Comparison of ENCODE assay signal across 9 mouse cellular contexts in the genomic region with DNA sequence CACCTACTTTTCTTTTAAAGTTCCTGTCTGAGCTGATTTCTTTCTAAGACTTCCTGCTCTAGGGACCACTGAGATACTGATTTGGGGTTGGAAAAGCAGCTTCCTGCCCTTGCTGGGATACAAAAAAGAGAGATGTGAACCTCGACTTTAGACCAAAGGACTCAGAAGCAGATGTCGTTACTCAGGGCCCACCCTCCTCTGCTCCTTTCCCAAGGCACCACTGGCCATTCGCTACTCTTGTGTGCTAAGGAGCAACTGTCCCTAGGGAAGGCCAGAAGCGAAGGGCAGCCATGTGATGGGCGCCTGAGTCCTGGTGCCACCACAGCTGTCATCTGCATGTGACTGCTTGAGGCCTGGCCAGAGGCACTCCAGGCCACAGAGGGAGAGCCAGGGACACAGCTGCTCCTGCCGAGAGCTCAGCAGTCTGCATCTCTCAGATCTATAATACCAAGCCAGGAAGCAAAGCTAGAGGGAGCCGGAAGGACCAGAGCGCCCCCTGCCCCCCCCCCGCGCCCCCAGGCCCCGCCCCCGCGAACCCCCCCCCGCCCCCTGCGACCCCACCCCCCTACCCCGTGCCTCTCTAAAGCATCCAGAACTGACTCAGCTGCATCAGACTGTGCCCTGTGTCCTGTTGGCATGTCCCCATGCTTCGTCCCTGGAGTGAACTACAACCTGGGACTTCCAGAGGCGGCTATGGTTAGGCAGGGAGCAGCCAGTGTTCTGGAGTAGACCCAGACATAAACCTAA. TPM values are rescaled to one million over a fixed set of nuclear protein-coding genes. Genes with fewer than 3 reads are reported as not detected.
DNase-seq lines count a peak whose midpoint lies in the region; ATAC-seq and TF ChIP-seq lines count a peak whose summit lies in the region.
"Had no signal": no experiment of that assay in that cellular context is flagged by ENCODE, and none has a peak within 500 bp of the region (broad histone marks: within the 10 kb centered on the region; RNA-seq: fewer than 3 reads in every experiment).

No protein-coding gene starts in this region.

- H3K27ac ChIP-seq in CH12.LX (ENCODE audit: insufficient read depth, low read depth): no peak overlapping the region
- peak overlapping the region; percentile 45 for H3K27ac ChIP-seq in forebrain, embryonic 15.5 days (replicated peaks)
- H3K27ac ChIP-seq in hindbrain, embryonic 10.5 days: peak overlapping the region; percentile 92
- H3K27ac ChIP-seq in midbrain, embryonic 16.5 days (ENCODE audit: low read length): peak overlapping the region; percentile 53

- no peak for DNase-seq in CH12.LX (ENCODE audit: extremely low read depth)
- peak; percentile 55 for DNase-seq in adipocyte (ENCODE audit: low spot score)
- peak; percentile 69 for DNase-seq in hindbrain, embryonic 10.5 days (ENCODE audit: low spot score)
- DNase-seq in frontal cortex, postnatal 14 days (ENCODE audit: low spot score in 2 of 2): no peak
- DNase-seq in yolk sac, embryonic 10.5 days (ENCODE audit: low spot score): no peak

- 14% methylated on average over 18 of the region's 18 CpGs for WGBS in forebrain, embryonic 15.5 days
- 8% methylated on average over 18 of the region's 18 CpGs for WGBS in hindbrain, embryonic 10.5 days
- 13% methylated on average over 9 of the region's 18 CpGs for WGBS in midbrain, embryonic 16.5 days

- no peaks in the 10 kb centered on the region for H3K79me2 ChIP-seq in CH12.LX (replicated peaks; ENCODE audit: control insufficient read depth, extremely low read depth, insufficient read depth, poor library complexity, severe bottlenecking)

- H3K4me1 ChIP-seq in CH12.LX (ENCODE audit: control insufficient read depth in 1 of 2, insufficient read depth in 2 of 2): peaks cover 4 to 15% of the 10 kb centered on the region in 2 experiments
- H3K4me1 ChIP-seq in forebrain, embryonic 15.5 days: peaks cover 22% of the 10 kb centered on the region
- H3K4me1 ChIP-seq in hindbrain, embryonic 10.5 days (replicated peaks): peaks cover 68% of the 10 kb centered on the region
- peaks cover 20% of the 10 kb centered on the region for H3K4me1 ChIP-seq in midbrain, embryonic 16.5 days (ENCODE audit: control insufficient read depth, insufficient read depth, low read length)

- TF ChIP-seq RAD21 in CH12.LX (IDR thresholded peaks at IDR 0.05; ENCODE audit: low read depth, low read length): no peak

- TF ChIP-seq POLR2A in CH12.LX (IDR thresholded peaks at IDR 0.05; ENCODE audit: low read depth, low read length): no peak

- no peak for TF ChIP-seq EP300 in CH12.LX (IDR thresholded peaks at IDR 0.05; ENCODE audit: low read length)

- no peak for TF ChIP-seq CTCF in CH12.LX (conservative IDR thresholded peaks at IDR 0.05 in 1 of 2, IDR thresholded peaks at IDR 0.05 in 1 of 2; ENCODE audit: low read depth in 2 of 2, low read length in 2 of 2)

- dilution Hi-C loops in CH12.LX (cut with MboI; ENCODE audit: extremely low pct_ligation_motif_present, extremely low pct_unique_long_range_greater_than_20kb, low sequenced_read_pairs): no loop called here

- in situ Hi-C loops in CH12.LX (cut with MboI; ENCODE audit: low pct_ligation_motif_present, low pct_unique_long_range_greater_than_20kb, low sequenced_read_pairs): loop anchor here (10.0 kb wide), 1 partner anchor 572 kb away; no protein-coding TSS in a partner anchor

- H3K36me3 ChIP-seq in CH12.LX (replicated peaks in 1 of 2; ENCODE audit: control insufficient read depth in 1 of 2, insufficient read depth in 1 of 2, low read length in 1 of 2): no peaks in the 10 kb centered on the region
- no peaks in the 10 kb centered on the region for H3K36me3 ChIP-seq in forebrain, embryonic 15.5 days
- H3K36me3 ChIP-seq in hindbrain, embryonic 10.5 days: peaks cover 5% of the 10 kb centered on the region
- no peaks in the 10 kb centered on the region for H3K36me3 ChIP-seq in midbrain, embryonic 16.5 days (ENCODE audit: control insufficient read depth, insufficient read depth, low read length)

- H3K27me3 ChIP-seq in CH12.LX (replicated peaks): peaks cover 15% of the 10 kb centered on the region
- H3K27me3 ChIP-seq in forebrain, embryonic 15.5 days: peaks cover 5% of the 10 kb centered on the region; the same call in 1 of the 2 replicates
- H3K27me3 ChIP-seq in hindbrain, embryonic 10.5 days (ENCODE audit: insufficient read depth, poor library complexity, severe bottlenecking): peaks cover 15% of the 10 kb centered on the region
- H3K27me3 ChIP-seq in midbrain, embryonic 16.5 days (ENCODE audit: control insufficient read depth, insufficient read depth, low read depth, low read length): no peaks in the 10 kb centered on the region

- ATAC-seq in forebrain, embryonic 15.5 days (replicated peaks): 0 out of 2 replicates have a peak, but pooled peaks have one; percentile 38
- ATAC-seq in midbrain, embryonic 16.5 days: peak; percentile 76; the same call in 1 of the 2 replicates

- H3K4me2 ChIP-seq in CH12.LX (ENCODE audit: insufficient read depth, low read depth, poor library complexity, severe bottlenecking): no peak overlapping the region
- no peak overlapping the region for H3K4me2 ChIP-seq in forebrain, embryonic 15.5 days (replicated peaks)
- no peak overlapping the region for H3K4me2 ChIP-seq in midbrain, embryonic 16.5 days (ENCODE audit: low read length)

- no peak overlapping the region for H3K9ac ChIP-seq in CH12.LX (ENCODE audit: insufficient read depth, low read depth)
- no peak overlapping the region for H3K9ac ChIP-seq in forebrain, embryonic 15.5 days (replicated peaks)
- no peak overlapping the region; the same call in 1 of the 2 replicates for H3K9ac ChIP-seq in midbrain, embryonic 16.5 days (ENCODE audit: low read depth, low read length)

- H3K9me3 ChIP-seq in CH12.LX (replicated peaks; ENCODE audit: low read length): peaks cover 1% of the 10 kb centered on the region
- H3K9me3 ChIP-seq in forebrain, embryonic 15.5 days: no peaks in the 10 kb centered on the region
- no peaks in the 10 kb centered on the region for H3K9me3 ChIP-seq in hindbrain, embryonic 10.5 days
- no peaks in the 10 kb centered on the region for H3K9me3 ChIP-seq in midbrain, embryonic 16.5 days (replicated peaks; ENCODE audit: control insufficient read depth, low read length, poor library complexity, severe bottlenecking)

- H3K4me3 ChIP-seq in CH12.LX (replicated peaks in 1 of 3; ENCODE audit: low read depth in 2 of 3, low read length in 2 of 3, poor library complexity in 1 of 3): peak overlapping the region in 1 of 3 experiments; percentile 17
- no peak overlapping the region for H3K4me3 ChIP-seq in forebrain, embryonic 15.5 days
- H3K4me3 ChIP-seq in hindbrain, embryonic 10.5 days: peak overlapping the region; percentile 32
- no peak overlapping the region for H3K4me3 ChIP-seq in midbrain, embryonic 16.5 days (ENCODE audit: low read depth, low read length)

TF ChIP-seq in CH12.LX, 34 proteins besides CTCF, POLR2A, EP300 and RAD21:
- TF ChIP-seq HCFC1 (IDR thresholded peaks at IDR 0.05; ENCODE audit: low read depth, low read length): no peak
- 0 out of 2 replicates have a peak, but pooled peaks have one; percentile 38 for TF ChIP-seq TCF12 (IDR thresholded peaks at IDR 0.05; ENCODE audit: low read depth, low read length)
- no peak for TF ChIP-seq MEF2A (IDR thresholded peaks at IDR 0.05; ENCODE audit: borderline replicate concordance, low read depth, low read length)
- TF ChIP-seq MXI1 (IDR thresholded peaks at IDR 0.05; ENCODE audit: low read depth, low read length): peak; percentile 44; the same call in 1 of the 2 replicates
- TF ChIP-seq MYC (IDR thresholded peaks at IDR 0.05; ENCODE audit: low read depth, low read length): no peak
- no peak for TF ChIP-seq ELF1 (IDR thresholded peaks at IDR 0.05; ENCODE audit: low read depth, low read length)
- no peak for TF ChIP-seq CHD2 (IDR thresholded peaks at IDR 0.05; ENCODE audit: low read length)
- TF ChIP-seq ETS1 (conservative IDR thresholded peaks at IDR 0.05; ENCODE audit: low read depth, low read length): peak; percentile 16; the same call in 1 of the 2 replicates
- TF ChIP-seq GABPA (IDR thresholded peaks at IDR 0.05; ENCODE audit: insufficient replicate concordance, low read depth, low read length): no peak
- TF ChIP-seq USF1 (IDR thresholded peaks at IDR 0.05; ENCODE audit: low read depth, low read length): no peak; the same call in 1 of the 2 replicates
- no peak for TF ChIP-seq PAX5 (IDR thresholded peaks at IDR 0.05; ENCODE audit: low read length)
- no peak for TF ChIP-seq RCOR1 (conservative IDR thresholded peaks at IDR 0.05; ENCODE audit: low read depth, low read length)
- TF ChIP-seq CHD1 (IDR thresholded peaks at IDR 0.05; ENCODE audit: low read depth, low read length): no peak
- TF ChIP-seq KAT2A (IDR thresholded peaks at IDR 0.05; ENCODE audit: insufficient replicate concordance, low read length): no peak
- no peak for TF ChIP-seq TBP (conservative IDR thresholded peaks at IDR 0.05; ENCODE audit: low read depth, low read length)
- TF ChIP-seq USF2 (conservative IDR thresholded peaks at IDR 0.05; ENCODE audit: low read depth, low read length): no peak
- TF ChIP-seq ZNF384 (IDR thresholded peaks at IDR 0.05; ENCODE audit: low read depth, low read length): no peak
- TF ChIP-seq BHLHE40 (IDR thresholded peaks at IDR 0.05; ENCODE audit: low read depth, low read length): peak; percentile 84
- TF ChIP-seq NRF1 (IDR thresholded peaks at IDR 0.05; ENCODE audit: low read depth, low read length): no peak
TF ChIP-seq in CH12.LX: peak in this region for 4.

RNA-seq across cellular contexts. Expression of gene Ccdc182, which starts 40.9 kb away (rescaled TPM):
- total RNA-seq in CH12.LX (2012; rRNA removed) (not detected in 2 replicates), CH12.LX (2014; rRNA removed) (not detected in 2 replicates)
- polyA plus RNA-seq in CH12.LX (2012; ENCODE audit: insufficient read length, low read depth): not detected in 2 replicates
- 0.23 TPM in 1 of 2 replicates, not detected in the other for polyA plus RNA-seq in forebrain, embryonic 15.5 days (2015; fragmentation: Nextera tagmentation; extraction: Ambion mirVana)
- 7.9 and 11.8 TPM in 2 replicates for polyA plus RNA-seq in hindbrain, embryonic 10.5 days (2016; fragmentation: Nextera tagmentation; extraction: Ambion mirVana)
- 0.17 TPM in 1 of 2 replicates, not detected in the other for polyA plus RNA-seq in midbrain, embryonic 16.5 days (2015; fragmentation: Nextera tagmentation; extraction: Ambion mirVana)
- total RNA-seq: layer of hippocampus, postnatal 36 days had no signal
- polyA plus RNA-seq: small intestine, adult 2 months had no signal

RNA-seq across cellular contexts. Expression of gene Mrps23, which starts 48.8 kb away (rescaled TPM):
- total RNA-seq in CH12.LX (2012; rRNA removed): 216 and 227 TPM in 2 replicates
- total RNA-seq in CH12.LX (2014; rRNA removed): 185 and 213 TPM in 2 replicates
- 233 and 262 TPM in 2 replicates for polyA plus RNA-seq in CH12.LX (2012; ENCODE audit: insufficient read length, low read depth)
- polyA plus RNA-seq in forebrain, embryonic 15.5 days (2015; fragmentation: Nextera tagmentation; extraction: Ambion mirVana): 67.0 and 68.1 TPM in 2 replicates
- 72.2 and 74.1 TPM in 2 replicates for polyA plus RNA-seq in hindbrain, embryonic 10.5 days (2016; fragmentation: Nextera tagmentation; extraction: Ambion mirVana)
- polyA plus RNA-seq in midbrain, embryonic 16.5 days (2015; fragmentation: Nextera tagmentation; extraction: Ambion mirVana): 65.4 and 66.9 TPM in 2 replicates

Comparison
In these comparisons a context has a peak if more than half of its experiments do, and no peak if none do; other contexts are left out.
1. DNase-seq: peak in adipocyte (single experiment) and hindbrain, embryonic 10.5 days (single experiment); none in CH12.LX (single experiment), frontal cortex, postnatal 14 days (0 of 2) and yolk sac, embryonic 10.5 days (single experiment).